Mouse (Mus musculus): ENCODE data around the gene Olfr1197.

The Olfr1197 gene

GRCm38 (mm10) chr2:88732266-88732665 lies at the start of gene Olfr1197:
TSS of gene Olfr1197 (minus strand) at chr2:88732366.
- no peak for DNase-seq (ENCODE audit: extremely low spot score, low read depth, low spot score)

- no peak for DNase-seq (ENCODE audit: extremely low spot score, low read depth, low spot score)
These were observed 38.2 kb upstream of the Olfr1197 start, which contains the start of gene Olfr1200 for GRCm38 (mm10) chr2:88770388-88770787. TSS of gene Olfr1200 (minus strand) at chr2:88770488.

GRCm38 (mm10) chr2:88760369-88760768 lies 28.2 kb upstream of the Olfr1197 start, which contains the start of gene Olfr1199:
TSS of gene Olfr1199 (minus strand) at chr2:88760469.
- no peak for DNase-seq (ENCODE audit: extremely low spot score, low read depth, low spot score)

GRCm38 (mm10) chr2:88751270-88751669 lies 19.1 kb upstream of the Olfr1197 start, which contains the start of gene Olfr1198:
TSS of gene Olfr1198 (minus strand) at chr2:88751370.
- DNase-seq (ENCODE audit: extremely low spot score, low read depth, low spot score), result no peak

GRCm38 (mm10) chr2:88743379-88743778 lies 11.2 kb upstream of the Olfr1197 start:
- no peak for DNase-seq (ENCODE audit: extremely low spot score, low read depth, low spot score)

GRCm38 (mm10) chr2:88704497-88704896 lies 27.7 kb downstream of the Olfr1197 start, which contains the start of gene Olfr1196:
TSS of gene Olfr1196 (minus strand) at chr2:88704597.
- DNase-seq (ENCODE audit: extremely low spot score, low read depth, low spot score), result no peak

- DNase-seq (ENCODE audit: extremely low spot score, low read depth, low spot score), result no peak
These were observed 43.1 kb downstream of the Olfr1197 start, which contains the start of gene Olfr1195 for GRCm38 (mm10) chr2:88689087-88689486. TSS of gene Olfr1195 (minus strand) at chr2:88689187.

Data from hindlimb bud, embryonic 11.5 days (tissue).